Mouse (Mus musculus) MEL (cell line): Measurements from ENCODE around the gene Plxnd1. TPM values are rescaled to one million over a fixed set of nuclear protein-coding genes. Genes with fewer than 3 reads are reported as not detected.

ENCODE experiments used
- DNase-seq: peaks from one replicate; pipeline ENCODE4 v3.0.0; 2011; ENCODE audit warnings: low read depth, low spot score
- H3K27ac ChIP-seq: 2 replicates; pipeline ENCODE4 v1.5.1; 2012; ENCODE audit warnings: low read depth, mild to moderate bottlenecking, control low read depth, low read length, moderate library complexity; ENCODE audit not compliant: control insufficient read depth
- H3K27me3 ChIP-seq, 2 experiments: fragments of 150-350 bp in 1 of 2; sonication (generic) in 1 of 2; 2 replicates each; pipeline ENCODE4 v1.6.1; 2012; ENCODE audit warnings: low read length in 2 of 2, mild to moderate bottlenecking in 2 of 2, improper control_type of control experiment in 1 of 2, moderate library complexity in 1 of 2; ENCODE audit not compliant: insufficient read depth in 2 of 2, control insufficient read depth in 1 of 2
- H3K36me3 ChIP-seq, 2 experiments: 2 replicates each; pipeline ENCODE4 v1.6.1; 2012 to 2014; ENCODE audit warnings: low read length in 2 of 2, improper control_type of control experiment in 1 of 2, inconsistent platforms in 1 of 2, mild to moderate bottlenecking in 1 of 2; ENCODE audit not compliant: insufficient read depth in 2 of 2, control insufficient read depth in 1 of 2
- H3K4me1 ChIP-seq, 2 experiments: fragments of 150-350 bp in 1 of 2; sonication (generic) in 1 of 2; 2 replicates each; pipeline ENCODE4 v1.6.1; 2012; ENCODE audit warnings: low read length in 2 of 2, improper control_type of control experiment in 1 of 2, mild to moderate bottlenecking in 1 of 2; ENCODE audit not compliant: insufficient read depth in 2 of 2, control insufficient read depth in 1 of 2
- H3K4me3 ChIP-seq, 2 experiments: fragments of 150-350 bp in 1 of 2; sonication (generic) in 1 of 2; 2 replicates each; pipeline ENCODE4 v1.5.1; 2012; ENCODE audit warnings: low read depth in 2 of 2, low read length in 2 of 2, mild to moderate bottlenecking in 2 of 2, moderate library complexity in 2 of 2, control low read depth in 1 of 2, improper control_type of control experiment in 1 of 2; ENCODE audit not compliant: control insufficient read depth in 1 of 2, insufficient read depth in 1 of 2
- H3K79me2 ChIP-seq: 2 replicates; pipeline ENCODE4 v1.6.1; 2012; ENCODE audit warnings: mild to moderate bottlenecking, low read length, moderate library complexity; ENCODE audit not compliant: control insufficient read depth, poor library complexity, insufficient read depth
- H3K9ac ChIP-seq: 2 replicates; pipeline ENCODE4 v1.6.1; 2012; ENCODE audit warnings: low read depth, mild to moderate bottlenecking, control low read depth, low read length, moderate library complexity; ENCODE audit not compliant: control insufficient read depth, poor library complexity, severe bottlenecking
- H3K9me3 ChIP-seq: fragments of 150-350 bp; sonication (generic); replicated peaks from 2 replicates; pipeline ENCODE4 v1.6.1; 2012; ENCODE audit warnings: mild to moderate bottlenecking, low read length, improper control_type of control experiment, moderate library complexity; ENCODE audit not compliant: insufficient read depth
- CHD1 ChIP-seq: IDR thresholded peaks from 2 replicates; pipeline ENCODE4 v1.6.1; 2012; ENCODE audit warnings: low read depth, mild to moderate bottlenecking, inconsistent platforms, low read length, improper control_type of control experiment
- CHD2 ChIP-seq: IDR thresholded peaks from 2 replicates; pipeline ENCODE4 v1.6.1; 2011; ENCODE audit warnings: low read length, improper control_type of control experiment
- CTCF ChIP-seq, 3 experiments: IDR thresholded peaks in 2 of 3; conservative IDR thresholded peaks in 1 of 3; 2 replicates each; pipeline ENCODE4 v1.5.1; 2011 to 2012; ENCODE audit warnings: low read length in 3 of 3, low read depth in 2 of 3, mild to moderate bottlenecking in 2 of 3, improper control_type of control experiment in 1 of 3, inconsistent platforms in 1 of 3, mixed read lengths in 1 of 3, moderate library complexity in 1 of 3; ENCODE audit not compliant: control insufficient read depth in 1 of 3, insufficient read depth in 1 of 3, poor library complexity in 1 of 3, severe bottlenecking in 1 of 3
- E2F4 ChIP-seq: IDR thresholded peaks from 2 replicates; pipeline ENCODE4 v1.6.1; 2011; ENCODE audit warnings: low read depth, low read length, improper control_type of control experiment, borderline replicate concordance
- ELF1 ChIP-seq: IDR thresholded peaks from 2 replicates; pipeline ENCODE4 v1.6.1; 2014; ENCODE audit warnings: low read depth, mild to moderate bottlenecking, inconsistent platforms, low read length, improper control_type of control experiment, moderate library complexity
- EP300 ChIP-seq, 2 experiments: IDR thresholded peaks; 2 replicates each; pipeline ENCODE4 v1.6.1; 2011; ENCODE audit warnings: improper control_type of control experiment in 2 of 2, low read length in 2 of 2, low read depth in 1 of 2, mild to moderate bottlenecking in 1 of 2
- GATA1 ChIP-seq: IDR thresholded peaks from 2 replicates; pipeline ENCODE4 v1.6.1; 2011; ENCODE audit warnings: low read depth, low read length, improper control_type of control experiment
- HCFC1 ChIP-seq: IDR thresholded peaks from 2 replicates; pipeline ENCODE4 v1.6.1; 2012; ENCODE audit warnings: low read depth, mild to moderate bottlenecking, inconsistent platforms, low read length, improper control_type of control experiment, moderate library complexity
- JUND ChIP-seq: IDR thresholded peaks from 2 replicates; pipeline ENCODE4 v1.6.1; 2011; ENCODE audit warnings: low read depth, mild to moderate bottlenecking, improper control_type of control experiment, low read length
- MAFK ChIP-seq: IDR thresholded peaks from 2 replicates; pipeline ENCODE4 v1.6.1; 2011; ENCODE audit warnings: low read depth, mild to moderate bottlenecking, low read length, improper control_type of control experiment, borderline replicate concordance
- MAX ChIP-seq: IDR thresholded peaks from 2 replicates; pipeline ENCODE4 v1.6.1; 2011; ENCODE audit warnings: low read length, improper control_type of control experiment
- MYC ChIP-seq: IDR thresholded peaks from 2 replicates; pipeline ENCODE4 v1.6.1; 2011; ENCODE audit warnings: low read depth, mild to moderate bottlenecking, low read length, improper control_type of control experiment, moderate library complexity
- NELFE ChIP-seq: IDR thresholded peaks from 2 replicates; pipeline ENCODE4 v1.6.1; 2011; ENCODE audit warnings: low read depth, low read length, improper control_type of control experiment
- NRF1 ChIP-seq: IDR thresholded peaks from 2 replicates; pipeline ENCODE4 v1.6.1; 2014; ENCODE audit warnings: low read depth, mild to moderate bottlenecking, inconsistent platforms, low read length, improper control_type of control experiment, moderate library complexity; ENCODE audit not compliant: poor library complexity, insufficient read depth, severe bottlenecking
- RAD21 ChIP-seq: IDR thresholded peaks from 2 replicates; pipeline ENCODE4 v1.6.1; 2011; ENCODE audit warnings: mild to moderate bottlenecking, low read depth, low read length, improper control_type of control experiment
- SIN3A ChIP-seq: IDR thresholded peaks from 2 replicates; pipeline ENCODE4 v1.6.1; 2012; ENCODE audit warnings: low read length, improper control_type of control experiment, inconsistent platforms
- SMC3 ChIP-seq: IDR thresholded peaks from 2 replicates; pipeline ENCODE4 v1.6.1; 2011; ENCODE audit warnings: low read depth, low read length, improper control_type of control experiment
- TAL1 ChIP-seq: IDR thresholded peaks from 2 replicates; pipeline ENCODE4 v1.6.1; 2012; ENCODE audit warnings: mild to moderate bottlenecking, inconsistent platforms, low read length, moderate library complexity, mixed read lengths
- TCF12 ChIP-seq: IDR thresholded peaks from 2 replicates; pipeline ENCODE4 v1.6.1; 2014; ENCODE audit warnings: low read depth, mild to moderate bottlenecking, inconsistent platforms, low read length, improper control_type of control experiment, moderate library complexity
- USF2 ChIP-seq, 2 experiments: IDR thresholded peaks; 2 replicates each; pipeline ENCODE4 v1.6.1; 2011 to 2012; ENCODE audit warnings: improper control_type of control experiment in 2 of 2, low read length in 2 of 2, borderline replicate concordance in 1 of 2, inconsistent platforms in 1 of 2, low read depth in 1 of 2, mild to moderate bottlenecking in 1 of 2; ENCODE audit not compliant: insufficient read depth in 1 of 2
- ZC3H11A ChIP-seq: IDR thresholded peaks from 2 replicates; pipeline ENCODE4 v1.6.1; 2012; ENCODE audit warnings: low read depth, mild to moderate bottlenecking, inconsistent platforms, low read length, improper control_type of control experiment
- ZNF384 ChIP-seq: IDR thresholded peaks from 2 replicates; pipeline ENCODE4 v1.6.1; 2012; ENCODE audit warnings: low read depth, mild to moderate bottlenecking, inconsistent platforms, low read length, improper control_type of control experiment
- polyA plus RNA-seq, 2 experiments: library from polyadenylated mRNA; stranded (reverse) in 1 of 2; unstranded in 1 of 2; fragments of >175 nt in 1 of 2; fragments of >200 nt in 1 of 2; gene quantifications; 2 replicates each; pipeline versions ENCODE4 v1.2.1 to v1.2.4; 2012; ENCODE audit warnings: low replicate concordance in 2 of 2, low read depth in 1 of 2; ENCODE audit not compliant: insufficient read length in 2 of 2, insufficient read depth in 1 of 2, missing spikeins in 1 of 2
- total RNA-seq: library from RNA; depleted of rRNA; stranded (reverse); fragments of 300-350 nt; gene quantifications from 2 replicates; pipeline ENCODE4 v1.2.3, GENCODE M21; 2012

The Plxnd1 gene
- total and polyA plus RNA-seq, 3 experiments: 4.8 to 19.2 TPM; not detected in 1

GRCm38 (mm10) chr6:116010541-116010940, 15.7 kb upstream of the Plxnd1 start:
- no peak overlapping the region for H3K27ac ChIP-seq
- TF ChIP-seq CHD1: no peak
- TF ChIP-seq TCF12: no peak
- TF ChIP-seq CTCF (IDR thresholded peaks at IDR 0.05 in 2 of 3, conservative IDR thresholded peaks at IDR 0.05 in 1 of 3; ENCODE audit: control insufficient read depth in 1 of 3, insufficient read depth in 1 of 3, low read depth in 2 of 3, low read length in 3 of 3, poor library complexity in 1 of 3, severe bottlenecking in 1 of 3): peak in 2 of 3 experiments; percentile 84 to 99
- no peak for TF ChIP-seq EP300 (IDR thresholded peaks at IDR 0.05; ENCODE audit: low read depth in 1 of 2, low read length in 2 of 2)
- TF ChIP-seq ZC3H11A: peak; percentile 98
- no peak for TF ChIP-seq GATA1
- TF ChIP-seq E2F4: no peak
- peak; percentile 57 for TF ChIP-seq SIN3A
- no peak for TF ChIP-seq NRF1
- peak; percentile 99 for TF ChIP-seq RAD21
- TF ChIP-seq MYC: 0 out of 2 replicates have a peak, but pooled peaks have one; percentile 34
- TF ChIP-seq JUND: no peak; the same call in 1 of the 2 replicates
- TF ChIP-seq SMC3: peak; percentile 98
- TF ChIP-seq, all 39 proteins: peak for 6
- peak; percentile 84 for DNase-seq
- no peak overlapping the region for H3K9ac ChIP-seq
- H3K36me3 ChIP-seq: peaks cover 0 to 3% of the 10 kb centered on the region in 2 experiments; a peak in 2 of 4 replicates
- no peak overlapping the region for H3K4me3 ChIP-seq
- H3K27me3 ChIP-seq: no peaks in the 10 kb centered on the region
- 0 out of 4 replicates have a peak, but pooled peaks cover 0 to 10% of the 10 kb centered on the region in 2 experiments for H3K4me1 ChIP-seq
- H3K9me3 ChIP-seq: no peaks in the 10 kb centered on the region
- no peaks in the 10 kb centered on the region for H3K79me2 ChIP-seq

GRCm38 (mm10) chr6:116009426-116009825, 14.6 kb upstream of the Plxnd1 start:
- no peak overlapping the region for H3K27ac ChIP-seq
- H3K36me3 ChIP-seq: peaks cover 0 to 3% of the 10 kb centered on the region in 2 experiments; a peak in 2 of 4 replicates
- TF ChIP-seq ELF1 (no peak), USF2 (IDR thresholded peaks at IDR 0.05; ENCODE audit: borderline replicate concordance in 1 of 2, insufficient read depth in 1 of 2, low read depth in 1 of 2, low read length in 2 of 2) (no peak), ZNF384 (no peak), NELFE (no peak), CTCF (IDR thresholded peaks at IDR 0.05 in 2 of 3, conservative IDR thresholded peaks at IDR 0.05 in 1 of 3; ENCODE audit: control insufficient read depth in 1 of 3, insufficient read depth in 1 of 3, low read depth in 2 of 3, low read length in 3 of 3, poor library complexity in 1 of 3, severe bottlenecking in 1 of 3) (no peak), CHD2 (no peak), HCFC1 (no peak), MAFK (no peak), MYC (no peak), MAX (no peak), TAL1 (no peak), ZC3H11A (no peak)
- TF ChIP-seq, all 39 proteins: peak for 0
- Histone ChIP-seq H3K9ac (peak overlapping the region; percentile 31; the same call in 1 of the 2 replicates), H3K79me2 (no peaks in the 10 kb centered on the region), H3K9me3 (no peaks in the 10 kb centered on the region), H3K4me1 (0 out of 4 replicates have a peak, but pooled peaks cover 0 to 10% of the 10 kb centered on the region in 2 experiments), H3K27me3 (no peaks in the 10 kb centered on the region), H3K4me3 (peak overlapping the region; percentile 27 to 34; a peak in 2 of 4 replicates)
- peak; percentile 68 for DNase-seq
